Mouse (Mus musculus) hindbrain, embryonic 16.5 days (tissue): Measurements from ENCODE around the gene Cpb2. TPM values are rescaled to one million over a fixed set of nuclear protein-coding genes. Genes with fewer than 3 reads are reported as not detected.

ENCODE experiments used
- ATAC-seq: fragments of 200-750 bp; cut with Nextera tagmentation; 2 replicates; pipeline ENCODE4 v1.8.0; 2017; ENCODE audit warnings: moderate TSS enrichment, moderate library complexity
- H3K27ac ChIP-seq: fragments of 300-500 bp; sonication (generic); 2 replicates; pipeline ENCODE4 v1.5.1; 2014; ENCODE audit warnings: low read depth, mild to moderate bottlenecking, control low read depth, low read length, moderate library complexity
- H3K27me3 ChIP-seq: fragments of 300-500 bp; sonication (generic); replicated peaks from 2 replicates; pipeline ENCODE4 v1.6.1; 2014; ENCODE audit warnings: low read length; ENCODE audit not compliant: control insufficient read depth, insufficient read depth
- H3K36me3 ChIP-seq: fragments of 300-500 bp; sonication (generic); 2 replicates; pipeline ENCODE4 v1.6.1; 2014; ENCODE audit warnings: mild to moderate bottlenecking, low read length, moderate library complexity, mixed read lengths; ENCODE audit not compliant: control insufficient read depth, insufficient read depth
- H3K4me1 ChIP-seq: fragments of 300-500 bp; sonication (generic); 2 replicates; pipeline ENCODE4 v1.6.1; 2014; ENCODE audit warnings: low read depth, low read length; ENCODE audit not compliant: control insufficient read depth, insufficient read depth
- H3K4me2 ChIP-seq: fragments of 300-500 bp; sonication (generic); 2 replicates; pipeline ENCODE4 v1.6.1; 2014; ENCODE audit warnings: mild to moderate bottlenecking, low read length, control low read depth, moderate library complexity
- H3K4me3 ChIP-seq: fragments of 300-500 bp; sonication (generic); 2 replicates; pipeline ENCODE4 v1.5.1; 2014; ENCODE audit warnings: mild to moderate bottlenecking, low read length, control low read depth, moderate library complexity
- H3K9ac ChIP-seq: fragments of 300-500 bp; sonication (generic); 2 replicates; pipeline ENCODE4 v1.6.1; 2014; ENCODE audit warnings: low read depth, mild to moderate bottlenecking, control low read depth, low read length, moderate library complexity
- H3K9me3 ChIP-seq: fragments of 300-500 bp; sonication (generic); 2 replicates; pipeline ENCODE4 v1.6.1; 2014; ENCODE audit warnings: mild to moderate bottlenecking, low read length, moderate library complexity; ENCODE audit not compliant: control insufficient read depth
- WGBS: fragments of 180-500 bp; shearing (Covaris S2); extraction: QIAGEN DNeasy Blood & Tissue Kit; methylation state at CpG from one replicate; pipeline ENCODE4 v1.1.7; 2014; 5-methylcytosine and 5-hydroxymethylcytosine counted together
- polyA plus RNA-seq: library from polyadenylated mRNA; unstranded; fragments of >200 nt; fragmentation: Nextera tagmentation; extraction: Ambion mirVana; gene quantifications from 2 replicates; pipeline ENCODE4 v1.2.1, GENCODE M21; 2015

Gene Cpb2
- polyA plus RNA-seq, 1 experiment from 2014 or later, result not detected

GRCm38 (mm10) chr14:75283609-75284192 lies 41.6 kb downstream of the Cpb2 start:
- H3K4me1 ChIP-seq, result peaks cover 10% of the 10 kb centered on the region
- H3K36me3 ChIP-seq, result no peaks in the 10 kb centered on the region
- WGBS, result 6% methylated on average over 19 of the region's 19 CpGs
- H3K27ac ChIP-seq, result peak overlapping the region; percentile 81
- no peaks in the 10 kb centered on the region for H3K27me3 ChIP-seq
- H3K4me3 ChIP-seq, result peak overlapping the region; percentile 77
- peak overlapping the region; percentile 83 for H3K9ac ChIP-seq
- ATAC-seq, result peak; percentile 78
- no peaks in the 10 kb centered on the region for H3K9me3 ChIP-seq
- peak overlapping the region; percentile 89 for H3K4me2 ChIP-seq

GRCm38 (mm10) chr14:75284193-75284915 lies 42.3 kb downstream of the Cpb2 start, which contains the start of gene Zc3h13:
TSS of gene Zc3h13 (plus strand) at chr14:75284373.
- Histone ChIP-seq H3K4me2 (peak within 1 kb of the TSS; percentile 89), H3K27me3 (no peaks in the 10 kb centered on the region), H3K9me3 (no peaks in the 10 kb centered on the region), H3K4me1 (peaks cover 10% of the 10 kb centered on the region), H3K27ac (peak within 1 kb of the TSS; percentile 81), H3K4me3 (peak within 1 kb of the TSS; percentile 77), H3K36me3 (no peaks in the 10 kb centered on the region), H3K9ac (peak within 1 kb of the TSS; percentile 83)
- under 1% methylated on average over 59 of the region's 61 CpGs for WGBS
- ATAC-seq, result peak; percentile 99

GRCm38 (mm10) chr14:75301081-75301480 lies 59.0 kb downstream of the Cpb2 start:
- no peak for ATAC-seq
- Histone ChIP-seq H3K4me2 (no peak overlapping the region), H3K4me1 (no peaks in the 10 kb centered on the region), H3K9me3 (no peaks in the 10 kb centered on the region), H3K27ac (no peak overlapping the region), H3K27me3 (no peaks in the 10 kb centered on the region), H3K36me3 (no peaks in the 10 kb centered on the region), H3K9ac (no peak overlapping the region), H3K4me3 (no peak overlapping the region)
- WGBS, result 88% methylated on average over 1 of the region's 1 CpGs

DNA sequence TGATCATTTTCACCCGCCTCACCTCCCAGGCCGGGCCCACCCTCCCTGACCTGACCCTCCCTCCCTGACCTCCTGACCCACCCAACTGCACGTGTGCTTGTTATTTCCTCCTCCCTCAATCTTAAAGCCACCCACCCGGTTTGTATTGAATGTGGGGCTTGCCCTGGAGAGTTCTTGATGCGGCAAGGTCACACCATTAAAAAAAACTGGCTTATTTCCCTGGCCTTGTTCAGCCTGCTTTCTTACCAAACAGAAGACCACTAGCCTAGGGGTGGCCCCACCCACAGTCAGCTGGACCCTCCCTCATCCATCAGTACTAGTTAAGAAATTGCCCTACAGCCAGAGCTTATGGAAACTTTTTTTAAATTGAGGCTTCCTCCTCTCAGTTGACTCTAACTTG lies 61.7 kb downstream of the Cpb2 start:
- no peak for ATAC-seq
- H3K4me3 ChIP-seq, result no peak overlapping the region
- no peak overlapping the region for H3K9ac ChIP-seq
- no peak overlapping the region for H3K27ac ChIP-seq
- no peaks in the 10 kb centered on the region for H3K9me3 ChIP-seq
- WGBS, result 37% methylated on average over 5 of the region's 5 CpGs
- H3K27me3 ChIP-seq, result no peaks in the 10 kb centered on the region
- no peaks in the 10 kb centered on the region for H3K36me3 ChIP-seq
- H3K4me1 ChIP-seq, result no peaks in the 10 kb centered on the region
- no peak overlapping the region for H3K4me2 ChIP-seq

DNA sequence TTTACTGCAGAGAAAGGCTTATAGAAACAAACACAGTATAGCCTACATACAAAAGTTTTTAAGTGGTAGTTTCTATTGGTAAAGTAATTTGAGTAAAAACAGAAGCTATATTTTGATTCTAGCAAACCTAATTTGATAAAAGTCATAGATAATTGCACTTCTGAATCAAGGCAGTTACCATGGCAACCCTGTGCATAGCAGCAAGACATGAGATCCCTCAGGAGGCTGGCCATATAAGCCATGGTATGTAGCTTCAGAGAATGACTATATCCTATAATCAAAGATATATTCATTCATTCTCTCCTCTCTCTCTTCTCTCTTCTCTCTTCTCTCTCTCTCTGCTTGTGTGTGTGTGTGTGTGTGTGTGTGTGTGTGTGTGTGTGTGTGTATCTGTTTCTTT lies 65.8 kb downstream of the Cpb2 start:
- Histone ChIP-seq H3K27ac (no peak overlapping the region), H3K4me3 (no peak overlapping the region), H3K9ac (no peak overlapping the region), H3K4me1 (no peaks in the 10 kb centered on the region), H3K9me3 (no peaks in the 10 kb centered on the region), H3K4me2 (no peak overlapping the region), H3K27me3 (no peaks in the 10 kb centered on the region), H3K36me3 (no peaks in the 10 kb centered on the region)
- no peak for ATAC-seq

DNA sequence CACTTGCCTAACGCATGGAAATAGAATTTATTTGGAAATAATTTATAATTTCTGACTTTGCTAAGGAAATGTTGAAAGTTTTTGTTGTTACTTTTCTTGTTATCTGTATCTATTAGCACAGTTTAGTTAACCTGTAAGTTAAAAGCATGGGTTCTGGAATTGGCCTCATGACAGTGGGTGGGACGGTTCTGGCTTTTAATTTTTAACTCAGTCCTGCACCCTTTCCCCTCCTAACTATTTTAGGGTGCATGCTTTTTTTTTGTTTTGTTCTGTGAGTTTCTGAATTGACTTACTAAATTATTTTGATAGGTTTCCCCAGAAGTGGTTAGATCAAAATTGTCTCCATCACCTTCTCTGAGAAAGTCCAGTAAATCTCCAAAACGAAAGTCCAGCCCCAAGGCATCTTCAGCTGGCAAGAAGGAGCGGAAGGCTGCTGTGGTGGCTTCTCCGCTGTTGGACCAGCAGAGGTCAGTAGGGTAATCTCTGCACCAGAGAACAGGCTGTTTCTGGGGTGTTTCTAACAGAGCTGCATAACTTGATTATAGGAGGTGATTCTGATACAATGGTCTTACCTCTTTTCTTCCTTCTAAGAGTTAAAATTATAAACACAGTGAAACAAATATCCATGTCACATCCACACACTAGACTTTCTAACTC lies 67.4 kb downstream of the Cpb2 start:
- no peak for ATAC-seq
- Histone ChIP-seq H3K4me2 (no peak overlapping the region), H3K27ac (no peak overlapping the region), H3K4me1 (no peaks in the 10 kb centered on the region), H3K27me3 (no peaks in the 10 kb centered on the region), H3K36me3 (no peaks in the 10 kb centered on the region), H3K9me3 (no peaks in the 10 kb centered on the region), H3K4me3 (no peak overlapping the region), H3K9ac (no peak overlapping the region)
- 65% methylated on average over 5 of the region's 5 CpGs for WGBS

- Histone ChIP-seq H3K4me3 (no peak overlapping the region), H3K36me3 (no peaks in the 10 kb centered on the region), H3K4me1 (no peaks in the 10 kb centered on the region), H3K27ac (no peak overlapping the region), H3K9ac (no peak overlapping the region), H3K27me3 (no peaks in the 10 kb centered on the region), H3K9me3 (no peaks in the 10 kb centered on the region), H3K4me2 (no peak overlapping the region)
- ATAC-seq, result no peak
- 78% methylated on average over 2 of the region's 2 CpGs for WGBS
Observed at GRCm38 (mm10) chr14:75314484-75314883, 72.4 kb downstream of the Cpb2 start.

GRCm38 (mm10) chr14:75318736-75319135 lies 76.6 kb downstream of the Cpb2 start:
- Histone ChIP-seq H3K36me3 (peaks cover 19% of the 10 kb centered on the region), H3K4me2 (no peak overlapping the region), H3K9me3 (no peaks in the 10 kb centered on the region), H3K4me3 (no peak overlapping the region), H3K4me1 (no peaks in the 10 kb centered on the region), H3K27me3 (no peaks in the 10 kb centered on the region), H3K9ac (no peak overlapping the region), H3K27ac (no peak overlapping the region)
- ATAC-seq, result no peak
- WGBS, result 95% methylated on average over 2 of the region's 2 CpGs

DNA sequence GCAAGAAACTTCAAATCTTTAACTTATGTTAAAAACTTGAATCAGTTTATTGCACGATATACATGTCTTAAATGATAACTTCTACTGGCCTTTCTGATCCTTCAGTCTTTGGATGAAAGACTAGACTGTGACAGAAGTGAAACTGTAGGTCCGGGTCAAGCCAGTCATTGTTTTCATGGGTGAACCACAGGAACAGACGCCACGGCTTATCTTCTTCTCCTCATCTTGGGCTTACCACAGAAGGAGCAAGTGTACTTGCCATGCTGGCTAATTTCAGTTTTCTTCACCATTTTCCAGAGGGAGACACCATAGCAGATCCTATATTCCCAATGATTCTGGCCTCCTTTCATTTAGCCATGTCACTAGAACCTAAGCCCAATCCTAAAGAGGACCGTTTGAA lies 78.2 kb downstream of the Cpb2 start:
- H3K27ac ChIP-seq, result no peak overlapping the region
- WGBS, result 95% methylated on average over 5 of the region's 5 CpGs
- no peaks in the 10 kb centered on the region for H3K9me3 ChIP-seq
- no peak overlapping the region for H3K9ac ChIP-seq
- no peak for ATAC-seq
- no peaks in the 10 kb centered on the region for H3K27me3 ChIP-seq
- no peaks in the 10 kb centered on the region for H3K4me1 ChIP-seq
- H3K4me3 ChIP-seq, result no peak overlapping the region
- H3K4me2 ChIP-seq, result no peak overlapping the region
- peaks cover 21% of the 10 kb centered on the region for H3K36me3 ChIP-seq
